ENCODE assay signal across 16 mouse cellular contexts in the genomic region with DNA sequence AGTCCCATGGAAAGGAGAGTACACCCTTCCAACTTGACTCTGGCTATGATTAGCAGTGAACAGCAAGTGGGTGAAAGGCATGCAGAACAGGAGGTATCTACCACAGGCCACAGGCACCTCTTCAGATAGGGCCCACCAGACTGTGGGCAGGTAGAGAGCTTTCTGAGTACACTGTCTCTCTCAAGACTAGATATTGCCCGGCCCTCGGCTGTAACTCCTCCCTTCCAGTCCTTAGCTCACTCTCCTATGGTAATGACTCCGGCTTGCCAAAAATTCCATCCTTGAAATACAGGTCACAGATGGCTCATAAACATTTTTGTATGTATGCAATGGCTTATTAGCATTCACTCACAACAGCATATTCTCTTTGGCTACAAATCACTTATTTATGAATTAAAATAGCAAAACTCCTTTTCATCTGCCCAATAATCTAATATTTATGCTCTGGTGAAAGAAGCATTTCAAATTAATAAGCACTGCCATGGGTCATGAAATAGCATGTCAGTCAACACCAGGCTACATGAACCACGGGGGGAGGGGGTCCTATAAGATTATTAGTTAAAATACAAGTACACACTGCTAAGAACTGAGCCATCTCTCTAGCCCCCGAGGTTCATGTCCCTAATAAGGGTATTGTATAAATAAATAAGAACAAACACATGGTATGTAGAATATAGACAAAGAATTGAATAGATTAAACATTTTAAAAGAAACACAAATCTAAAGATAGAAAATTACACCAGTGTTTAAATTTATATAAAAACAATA.
"Had no signal": no experiment of that assay in that cellular context is flagged by ENCODE, and none has a peak within 500 bp of the region (broad histone marks: within the 10 kb centered on the region; RNA-seq: fewer than 3 reads in every experiment).

No protein-coding gene starts in this region.

- H3K9me3 ChIP-seq: intestine, embryonic 15.5 days; liver, embryonic 13.5 days; midbrain, embryonic 12.5 days; neural tube, embryonic 13.5 days had no signal

- ATAC-seq: intestine, embryonic 15.5 days; liver, postnatal 0 days had no signal

- H3K27ac ChIP-seq: intestine, embryonic 15.5 days; layer of hippocampus, adult 2 months; liver, embryonic 13.5 days; midbrain, embryonic 12.5 days; neural tube, embryonic 13.5 days had no signal

- DNase-seq: kidney, adult 18-20 months; kidney, postnatal 10 days; kidney, postnatal 4 days; left cerebral cortex, postnatal 4 days; liver; liver, embryonic 13.5 days; liver, postnatal 0 days; retina, postnatal 1 day; right cerebral cortex, postnatal 4 days; spleen, adult 18-20 months; thymus, adult 18-20 months; thymus, postnatal 14 days had no signal

- H3K36me3 ChIP-seq: intestine, embryonic 15.5 days; liver, embryonic 13.5 days; midbrain, embryonic 12.5 days; neural tube, embryonic 13.5 days had no signal

- H3K27me3 ChIP-seq: intestine, embryonic 15.5 days; liver, embryonic 13.5 days; midbrain, embryonic 12.5 days; neural tube, embryonic 13.5 days had no signal

- H3K4me3 ChIP-seq: intestine, embryonic 15.5 days; layer of hippocampus, adult 2 months; liver, embryonic 13.5 days; midbrain, embryonic 12.5 days; neural tube, embryonic 13.5 days had no signal

- H3K4me2 ChIP-seq: intestine, embryonic 15.5 days; liver, embryonic 13.5 days; midbrain, embryonic 12.5 days; neural tube, embryonic 13.5 days had no signal

- H3K4me1 ChIP-seq: intestine, embryonic 15.5 days; midbrain, embryonic 12.5 days; neural tube, embryonic 13.5 days had no signal

- H3K9ac ChIP-seq: intestine, embryonic 15.5 days; liver, embryonic 13.5 days; liver, postnatal 0 days; midbrain, embryonic 12.5 days; neural tube, embryonic 13.5 days had no signal
